Mouse (Mus musculus): ENCODE measurements around the gene Tmem51. TPM values are rescaled to one million over a fixed set of nuclear protein-coding genes. Genes with fewer than 3 reads are reported as not detected.

Tmem51 gene
- total RNA-seq, 2 experiments from 2014 or later: 3.9 to 4.5 TPM

DNA sequence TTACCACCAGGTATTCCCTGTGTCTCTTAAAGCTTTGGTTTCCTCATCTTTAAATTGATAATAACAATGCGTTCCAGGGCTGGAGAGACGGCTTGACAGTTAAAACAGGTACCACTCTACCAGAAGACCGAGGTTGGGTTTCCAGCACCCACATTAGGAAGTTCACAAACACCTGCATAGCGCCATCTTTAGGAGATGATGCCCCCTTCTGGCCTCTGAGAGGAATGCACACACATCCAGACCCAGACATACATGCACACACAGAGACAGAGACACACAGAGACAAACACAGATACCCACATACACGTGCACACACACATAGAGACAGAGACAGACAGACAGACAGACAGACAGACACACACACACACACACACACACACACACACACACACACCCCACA lies 34.1 kb downstream of the Tmem51 start:
- no peak overlapping the region for H3K27ac ChIP-seq
- 0 out of 2 replicates have a peak, but pooled peaks have one; percentile 16 for TF ChIP-seq CTCF (conservative IDR thresholded peaks at IDR 0.05)

GRCm38 (mm10) chr4:142048391-142048790 lies 35.7 kb downstream of the Tmem51 start:
- TF ChIP-seq CTCF (conservative IDR thresholded peaks at IDR 0.05): no peak
- no peak overlapping the region for H3K4me3 ChIP-seq
- DNase-seq (ENCODE audit: low spot score in 2 of 2): peak in 1 of 2 experiments; percentile 22
- no peak overlapping the region for H3K27ac ChIP-seq

More for the DNA sequence above, 34.1 kb downstream of the Tmem51 start:
- H3K4me3 ChIP-seq: no peak overlapping the region
- DNase-seq (ENCODE audit: low spot score in 2 of 2): no peak

DNA sequence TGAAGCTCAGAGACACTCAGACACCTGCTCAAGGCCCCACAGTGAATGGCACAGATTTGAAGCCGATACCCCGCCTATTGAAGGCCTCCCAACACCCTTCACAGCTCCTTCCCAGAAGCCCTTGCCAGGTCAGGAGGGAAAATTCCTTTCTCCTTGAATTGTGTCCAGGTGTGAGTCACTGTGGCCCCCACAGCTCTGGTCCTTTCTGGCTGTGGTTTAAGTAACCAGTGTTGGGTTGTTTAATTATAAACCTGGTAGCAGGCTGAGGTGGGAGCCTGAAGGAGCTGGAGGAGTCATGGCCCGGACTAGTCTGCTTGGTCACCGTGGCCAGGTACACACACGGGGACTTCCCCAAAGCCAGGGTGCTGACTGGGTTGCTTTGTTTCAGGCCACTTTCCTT lies 37.1 kb downstream of the Tmem51 start:
- no peak for DNase-seq (ENCODE audit: low spot score in 2 of 2)
- TF ChIP-seq CTCF (conservative IDR thresholded peaks at IDR 0.05): no peak
- Histone ChIP-seq H3K4me3 (no peak overlapping the region), H3K27ac (no peak overlapping the region)

- no peak for DNase-seq (ENCODE audit: low spot score in 2 of 2)
- no peak for TF ChIP-seq CTCF (conservative IDR thresholded peaks at IDR 0.05)
Observed at GRCm38 (mm10) chr4:142046496-142046895, 37.6 kb downstream of the Tmem51 start.

GRCm38 (mm10) chr4:142045595-142046163 lies 38.4 kb downstream of the Tmem51 start:
- TF ChIP-seq CTCF (conservative IDR thresholded peaks at IDR 0.05): no peak
- DNase-seq (ENCODE audit: low spot score in 2 of 2): no peak
- Histone ChIP-seq H3K4me3 (no peak overlapping the region), H3K27ac (no peak overlapping the region)

More at GRCm38 (mm10) chr4:142046496-142046895, 37.6 kb downstream of the Tmem51 start:
- H3K4me3 ChIP-seq: no peak overlapping the region
- H3K27ac ChIP-seq: no peak overlapping the region

- no peak for DNase-seq (ENCODE audit: low spot score in 2 of 2)
- Histone ChIP-seq H3K27ac (no peak overlapping the region), H3K4me3 (no peak overlapping the region)
- TF ChIP-seq CTCF (conservative IDR thresholded peaks at IDR 0.05): no peak
Observed at GRCm38 (mm10) chr4:142044452-142044851, 39.7 kb downstream of the Tmem51 start.

DNA sequence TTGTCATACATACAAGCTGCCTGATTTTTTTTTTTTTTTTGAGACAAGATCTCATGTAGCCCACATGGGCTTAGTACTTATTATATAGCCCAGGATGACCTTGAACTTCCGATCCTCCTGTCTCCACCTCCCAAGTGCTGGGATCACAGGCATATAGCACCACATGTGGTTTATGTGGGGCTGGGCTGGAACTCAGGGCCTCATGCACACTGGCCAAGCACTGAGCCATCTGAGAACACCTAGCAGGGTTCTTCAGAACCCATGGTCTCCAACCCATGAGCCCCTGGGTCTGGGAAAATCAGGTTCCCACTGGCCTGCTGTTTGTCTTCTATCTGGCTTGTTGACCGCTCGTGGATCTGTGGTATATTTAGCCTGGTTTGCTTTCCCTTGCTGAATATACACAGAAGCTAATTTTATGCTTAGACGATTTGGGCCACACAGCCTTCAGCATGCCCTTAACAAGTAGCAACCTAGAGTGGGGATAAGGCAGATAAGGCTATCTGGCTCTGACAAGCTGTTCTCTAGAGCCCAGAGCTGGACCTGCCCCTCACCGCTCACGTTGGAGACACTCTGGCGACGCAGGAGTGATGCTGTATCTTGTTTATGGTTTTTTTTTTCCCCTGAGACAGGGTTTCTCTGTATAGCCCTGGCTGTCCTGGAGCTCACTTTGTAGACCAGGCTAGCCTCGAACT lies 44.3 kb downstream of the Tmem51 start:
- Histone ChIP-seq H3K4me3 (no peak overlapping the region), H3K27ac (no peak overlapping the region)
- DNase-seq (ENCODE audit: low spot score in 2 of 2): no peak
- no peak for TF ChIP-seq CTCF (conservative IDR thresholded peaks at IDR 0.05)

DNA sequence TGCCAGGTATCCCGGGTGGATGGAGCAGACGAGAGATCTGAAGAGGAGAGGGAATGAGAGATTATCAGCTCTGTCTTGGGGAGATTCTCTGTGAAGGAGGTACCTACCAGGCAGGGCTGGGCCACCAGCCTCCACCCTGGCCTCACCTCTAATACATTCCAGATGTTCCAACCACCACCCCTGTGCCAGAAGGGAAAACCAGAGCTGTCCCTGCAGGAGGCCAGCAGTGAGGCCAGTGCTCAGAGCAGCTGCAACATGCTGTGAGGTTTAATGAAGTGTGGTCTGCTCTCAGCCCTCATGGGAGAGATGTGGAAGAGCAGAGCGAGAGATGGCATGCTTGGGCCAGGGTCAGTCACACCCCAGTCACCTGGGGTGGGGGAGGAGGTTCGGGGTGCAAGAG lies 46.2 kb downstream of the Tmem51 start:
- no peak for TF ChIP-seq CTCF (conservative IDR thresholded peaks at IDR 0.05)
- Histone ChIP-seq H3K4me3 (no peak overlapping the region), H3K27ac (no peak overlapping the region)
- no peak for DNase-seq (ENCODE audit: low spot score in 2 of 2)

DNA sequence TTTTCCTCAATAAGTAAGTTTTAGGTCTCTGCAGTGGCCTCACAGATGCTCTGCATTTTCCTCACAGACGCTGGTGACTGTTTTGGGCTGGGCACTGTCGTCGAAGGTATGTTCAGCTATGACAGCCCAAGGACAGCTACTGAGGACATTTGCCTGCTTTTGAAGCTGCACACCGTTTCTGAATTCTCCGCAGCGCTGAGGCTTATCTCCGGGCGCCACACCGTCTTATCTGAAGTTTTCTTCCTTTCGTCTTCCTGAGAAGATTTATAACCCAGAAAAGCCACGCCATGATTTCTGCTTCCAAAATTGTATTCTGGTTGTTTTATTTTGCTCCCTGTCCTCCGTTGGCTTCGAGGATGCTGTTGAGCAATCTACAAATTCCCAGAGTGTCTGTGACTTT lies 55.6 kb downstream of the Tmem51 start:
- DNase-seq (ENCODE audit: low spot score in 2 of 2): no peak
- no peak overlapping the region for H3K4me3 ChIP-seq
- no peak overlapping the region for H3K27ac ChIP-seq
- TF ChIP-seq CTCF (conservative IDR thresholded peaks at IDR 0.05): no peak

GRCm38 (mm10) chr4:142026965-142027364 lies 57.1 kb downstream of the Tmem51 start:
- no peak for TF ChIP-seq CTCF (conservative IDR thresholded peaks at IDR 0.05)
- no peak overlapping the region for H3K4me3 ChIP-seq
- DNase-seq (ENCODE audit: low spot score in 2 of 2): no peak
- H3K27ac ChIP-seq: no peak overlapping the region

DNA sequence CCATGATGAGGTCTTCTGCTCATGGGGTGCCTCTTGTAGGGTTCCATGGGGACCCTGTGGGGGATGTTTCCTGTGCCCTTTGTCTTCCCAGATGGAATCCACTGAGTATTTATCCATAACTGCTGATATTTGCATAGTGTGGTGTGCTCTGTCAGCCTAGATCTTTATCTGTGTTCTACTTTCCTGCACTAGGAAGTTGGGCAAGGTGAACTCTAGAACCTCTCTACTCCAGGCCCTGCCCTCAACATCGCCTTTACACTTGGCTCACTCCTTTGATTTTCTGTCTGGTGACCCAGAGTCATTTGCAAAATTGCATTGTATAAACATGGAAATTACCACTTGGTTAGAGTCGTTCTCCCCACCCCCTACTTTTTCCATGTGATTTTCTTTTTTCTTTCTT lies 59.6 kb downstream of the Tmem51 start:
- no peak overlapping the region for H3K4me3 ChIP-seq
- no peak overlapping the region for H3K27ac ChIP-seq
- TF ChIP-seq CTCF (conservative IDR thresholded peaks at IDR 0.05): no peak
- DNase-seq (ENCODE audit: low spot score in 2 of 2): no peak

DNA sequence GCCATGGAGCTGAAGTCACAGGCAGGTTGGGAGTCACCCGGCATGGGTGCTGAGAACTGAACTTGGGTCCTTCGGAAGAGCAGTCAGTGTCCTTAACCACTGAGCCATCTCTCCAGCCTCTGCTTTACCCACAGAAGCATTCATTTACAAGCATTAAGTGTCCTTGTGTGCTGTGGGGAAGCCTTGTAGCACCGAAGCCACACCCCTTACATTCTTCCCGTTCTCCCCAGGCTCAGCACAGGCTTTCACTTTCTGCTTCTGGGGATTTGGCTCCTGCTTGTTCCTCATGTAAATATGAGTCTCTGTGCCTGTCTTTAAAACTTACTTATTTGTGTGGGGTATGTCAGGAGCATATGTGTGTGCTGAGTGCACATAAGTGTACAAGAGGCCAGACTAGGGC lies 60.9 kb downstream of the Tmem51 start:
- no peak for DNase-seq (ENCODE audit: low spot score in 2 of 2)
- TF ChIP-seq CTCF (conservative IDR thresholded peaks at IDR 0.05): no peak
- H3K27ac ChIP-seq: no peak overlapping the region
- no peak overlapping the region for H3K4me3 ChIP-seq

GRCm38 (mm10) chr4:142017686-142018085 lies 66.4 kb downstream of the Tmem51 start:
- no peak overlapping the region for H3K27ac ChIP-seq
- no peak for DNase-seq (ENCODE audit: low spot score in 2 of 2)
- TF ChIP-seq CTCF (conservative IDR thresholded peaks at IDR 0.05): no peak
- H3K4me3 ChIP-seq: no peak overlapping the region
